Mouse (Mus musculus) lung, postnatal 10 days (tissue): Measurements from ENCODE around the gene Olfr1191-ps1.
"Not testable (repeated sequence)": the region's sequence is repeated elsewhere in the genome, so short reads cannot be mapped to it uniquely, and the experiment has no call there.

Experiments used
- DNase-seq: peaks from one replicate; pipeline ENCODE4 v3.0.0; 2021

Gene Olfr1191-ps1

DNA sequence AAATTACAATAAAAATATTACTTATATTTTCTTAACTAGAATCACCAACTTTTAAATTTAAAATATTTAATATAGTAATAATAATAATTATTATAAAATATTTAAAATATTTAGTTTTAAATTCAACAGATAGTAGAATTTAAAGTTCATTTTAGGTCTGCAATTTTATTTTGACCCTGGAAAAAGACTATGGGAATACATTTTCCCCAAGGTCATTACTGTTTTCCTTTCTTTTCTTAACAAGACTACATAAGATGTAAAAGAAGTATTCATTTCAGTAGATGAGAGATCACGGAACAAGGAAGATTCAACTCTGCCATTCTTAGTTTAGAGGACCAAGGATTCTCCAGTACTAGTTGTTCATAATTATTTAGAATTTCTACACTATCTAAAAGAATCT is at the start of gene Olfr1191-ps1:
TSS of gene Olfr1191-ps1 (plus strand) at position 301 of the 400 bp plus-strand sequence.
- not testable (repeated sequence) for DNase-seq

DNA sequence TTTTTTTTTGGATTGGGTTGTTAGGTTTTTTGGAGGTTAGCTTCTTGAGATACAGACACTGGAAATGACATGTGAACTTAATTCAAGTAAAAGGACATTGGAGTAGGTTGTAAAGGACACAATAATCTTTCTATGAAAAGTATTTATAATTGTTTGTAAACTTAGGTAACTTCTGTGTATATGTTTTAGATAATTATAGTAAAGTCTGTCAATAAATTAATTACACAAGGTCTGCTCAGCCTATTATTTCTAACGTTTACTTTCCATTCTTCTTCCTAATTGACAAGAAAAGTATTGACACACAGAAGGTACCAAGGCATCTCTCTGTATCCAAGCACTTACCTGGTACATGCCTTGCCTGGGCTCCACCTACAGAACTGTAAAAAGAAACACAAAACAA is 7.9 kb downstream of the Olfr1191-ps1 start, which contains the start of gene Olfr1192-ps1:
TSS of gene Olfr1192-ps1 (plus strand) at position 301 of the 400 bp plus-strand sequence.
- DNase-seq: no peak

DNA sequence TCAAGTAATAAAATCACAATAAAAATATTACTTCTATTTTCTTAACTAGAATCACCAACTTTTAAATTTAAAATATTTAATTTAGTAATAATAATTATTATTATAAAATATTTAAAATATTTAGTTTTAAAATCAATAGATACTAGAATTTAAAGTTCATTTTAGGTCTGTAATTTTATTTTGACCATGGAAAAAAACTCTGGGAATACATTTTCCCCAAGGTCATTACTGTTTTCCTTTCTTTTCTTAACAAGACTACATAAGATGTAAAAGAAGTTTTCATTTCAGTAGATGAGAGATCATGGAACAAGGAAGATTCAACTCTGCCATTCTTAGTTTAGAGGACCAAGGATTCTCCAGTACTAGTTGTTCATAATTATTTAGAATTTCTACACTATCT is 35.0 kb downstream of the Olfr1191-ps1 start, which contains the start of gene Olfr1193:
TSS of gene Olfr1193 (plus strand) at position 301 of the 400 bp plus-strand sequence.
- not testable (repeated sequence) for DNase-seq

DNA sequence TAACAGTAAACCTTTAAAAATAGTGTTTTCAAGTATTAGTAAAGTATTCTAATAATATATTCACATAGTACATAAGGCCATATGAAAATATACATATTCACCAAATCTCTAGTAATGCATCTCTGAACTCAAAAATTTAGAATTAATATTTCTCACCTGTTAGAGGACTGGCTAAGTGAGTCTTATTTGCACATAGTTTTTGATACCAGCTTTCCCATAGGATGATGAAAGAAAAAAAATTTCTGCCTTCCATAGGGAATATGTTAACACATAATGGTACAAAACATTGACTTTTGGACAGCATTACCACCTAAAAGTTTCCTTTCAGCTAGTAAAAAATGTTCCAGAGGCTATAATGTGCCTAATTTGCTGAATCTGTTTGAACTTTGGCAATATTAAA is 48.7 kb downstream of the Olfr1191-ps1 start, which contains the start of gene Olfr1195:
TSS of gene Olfr1195 (minus strand) at position 101 of the 400 bp plus-strand sequence.
- no peak for DNase-seq
